Mouse (Mus musculus) CD4-positive helper T cell, adult 2 months (primary cell): Measurements from ENCODE around the gene Ugt2a3.
"Not testable (repeated sequence)": the region's sequence is repeated elsewhere in the genome, so short reads cannot be mapped to it uniquely, and the experiment has no call there.

Experiments used
- DNase-seq: peaks from one replicate; pipeline ENCODE4 v3.0.0-alpha.2; 2012; ENCODE audit warnings: low read depth, missing footprints, low spot score

Gene Ugt2a3

GRCm38 (mm10) chr5:87336961-87337697 lies at the start of gene Ugt2a3:
Gene Ugt2a3 (minus strand): TSS chr5:87337195.
- no peak for DNase-seq

DNA sequence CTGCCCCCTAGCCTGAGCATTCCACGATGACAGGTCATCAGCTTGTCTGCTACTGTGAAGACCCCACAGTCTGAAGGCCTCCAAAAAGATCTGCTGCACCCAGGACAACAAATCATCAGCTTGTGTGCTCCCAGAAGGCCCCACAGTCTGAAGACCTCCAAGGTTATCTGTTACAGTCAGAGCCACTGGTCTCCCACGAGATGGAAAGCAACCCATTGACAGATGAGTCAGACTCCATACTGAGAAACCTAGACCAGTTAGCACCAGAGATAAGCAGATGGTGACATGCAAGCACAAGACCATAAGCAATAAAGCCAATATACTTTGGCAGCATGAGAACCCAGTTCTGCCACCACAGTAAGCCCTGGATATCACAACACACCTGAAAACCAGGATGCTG lies 43.2 kb upstream of the Ugt2a3 start:
- DNase-seq: no peak

DNA sequence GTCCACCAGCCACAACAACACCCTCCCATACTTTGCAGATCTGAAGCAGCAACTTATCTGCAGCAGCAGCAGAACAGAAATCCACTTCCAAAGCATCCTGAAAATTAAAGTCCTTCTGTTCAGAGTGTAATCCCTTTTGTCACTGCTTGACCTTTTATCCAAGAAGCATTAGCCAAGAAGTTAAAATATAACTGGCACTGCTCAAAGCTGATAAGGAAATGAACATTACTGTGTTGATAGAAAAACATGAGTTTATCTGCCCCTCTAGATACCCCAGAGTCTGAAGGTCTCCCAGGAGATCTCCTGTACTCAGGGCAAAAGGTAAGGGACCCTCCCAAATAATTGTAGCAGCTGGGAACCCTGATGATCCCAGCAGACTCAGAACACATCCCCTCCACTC lies 42.8 kb upstream of the Ugt2a3 start:
- no peak for DNase-seq

DNA sequence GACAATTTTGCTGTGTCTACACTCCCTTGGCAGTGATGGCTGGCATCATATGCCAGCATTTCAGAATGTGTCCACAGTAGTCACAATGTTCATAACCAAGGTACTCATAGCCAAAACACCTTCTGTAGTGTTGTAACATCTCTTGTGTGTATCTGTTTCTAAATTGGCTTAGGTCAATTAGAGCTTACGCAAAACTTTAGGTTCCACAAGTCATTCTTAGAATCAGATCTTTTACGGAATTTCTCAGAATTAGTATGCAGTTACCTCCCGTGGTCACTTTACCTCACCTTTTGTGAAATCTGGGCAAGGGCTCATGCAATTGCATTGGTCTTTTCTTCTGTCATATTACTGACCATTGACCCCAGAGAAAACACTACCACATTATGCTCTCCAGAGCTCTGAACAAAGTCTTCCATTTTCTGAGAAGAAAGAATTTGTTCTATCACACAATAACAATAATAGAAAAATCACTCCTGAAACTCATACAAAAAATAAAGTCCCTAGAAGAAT lies 38.9 kb upstream of the Ugt2a3 start:
- no peak for DNase-seq

GRCm38 (mm10) chr5:87373502-87373863 lies 36.5 kb upstream of the Ugt2a3 start:
- no peak for DNase-seq

- DNase-seq: not testable (repeated sequence)
These were observed 36.0 kb upstream of the Ugt2a3 start for GRCm38 (mm10) chr5:87372788-87373501.

GRCm38 (mm10) chr5:87350350-87350749 lies 13.4 kb upstream of the Ugt2a3 start:
- DNase-seq: no peak

- not testable (repeated sequence) for DNase-seq
These were observed 12.2 kb upstream of the Ugt2a3 start for GRCm38 (mm10) chr5:87349150-87349549.

GRCm38 (mm10) chr5:87347479-87348078 lies 10.6 kb upstream of the Ugt2a3 start:
- not testable (repeated sequence) for DNase-seq

DNA sequence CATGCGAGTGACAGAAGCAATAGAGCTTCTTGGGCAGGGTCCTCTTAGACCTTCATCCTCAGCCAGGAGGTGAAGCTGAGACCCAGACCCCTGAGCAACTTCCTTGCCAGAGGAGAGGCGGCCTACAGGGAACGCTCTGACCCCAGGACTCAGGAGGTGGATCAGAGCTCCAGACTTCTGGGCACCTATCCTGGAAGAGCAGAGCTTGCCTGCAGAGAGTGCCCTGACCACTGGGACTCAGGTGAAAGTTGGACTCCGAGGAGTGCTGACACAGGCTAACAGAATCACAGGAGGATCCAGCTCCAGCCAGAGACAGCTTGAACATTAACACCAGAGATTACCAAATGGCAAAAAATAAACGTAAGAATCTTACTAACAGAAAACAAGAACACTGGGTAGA lies 3.5 kb upstream of the Ugt2a3 start:
- DNase-seq: no peak

DNA sequence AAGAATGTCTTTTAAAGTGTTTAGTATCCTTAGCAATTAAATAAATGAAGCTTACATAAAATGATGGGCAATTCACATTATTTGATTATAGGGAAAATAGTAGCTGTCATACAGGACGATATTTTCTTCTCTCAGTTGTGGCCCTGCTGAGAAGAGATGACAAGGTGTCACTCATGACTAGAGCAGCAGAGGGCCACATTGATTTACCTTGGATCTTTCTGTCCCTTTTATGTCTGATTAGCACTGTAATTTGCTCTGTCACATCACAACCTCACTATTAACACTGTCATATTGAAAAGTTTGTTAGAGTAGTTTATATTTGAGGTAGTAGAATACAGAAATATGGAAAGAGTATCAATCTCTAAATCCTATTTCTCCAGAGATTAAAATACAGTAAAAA lies 1.8 kb downstream of the Ugt2a3 start:
- no peak for DNase-seq

GRCm38 (mm10) chr5:87333584-87333983 lies 3.4 kb downstream of the Ugt2a3 start:
- DNase-seq: no peak

- no peak for DNase-seq
These were observed 25.6 kb downstream of the Ugt2a3 start for GRCm38 (mm10) chr5:87311392-87311791.

DNA sequence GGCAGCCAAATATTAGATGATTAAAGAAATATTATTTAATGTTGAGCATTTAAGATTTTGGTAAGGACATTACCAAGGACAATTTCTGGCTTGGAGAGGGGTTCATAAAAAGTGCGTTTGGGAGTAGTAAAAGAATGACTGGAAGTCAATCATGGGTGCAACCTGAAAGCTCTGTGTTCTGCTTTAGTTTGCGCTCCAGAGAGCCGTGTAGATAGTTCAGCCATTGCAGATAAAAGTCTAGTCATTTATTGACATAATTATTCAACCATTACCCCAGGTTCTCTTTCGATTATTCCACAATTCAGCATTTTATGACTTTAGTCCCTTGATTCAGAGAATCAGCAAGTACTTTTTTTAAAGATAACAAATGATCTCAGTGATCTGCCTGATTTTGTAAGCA lies 50.8 kb downstream of the Ugt2a3 start:
- DNase-seq: not testable (repeated sequence)

GRCm38 (mm10) chr5:87275986-87276385 lies 61.0 kb downstream of the Ugt2a3 start:
- not testable (repeated sequence) for DNase-seq

DNA sequence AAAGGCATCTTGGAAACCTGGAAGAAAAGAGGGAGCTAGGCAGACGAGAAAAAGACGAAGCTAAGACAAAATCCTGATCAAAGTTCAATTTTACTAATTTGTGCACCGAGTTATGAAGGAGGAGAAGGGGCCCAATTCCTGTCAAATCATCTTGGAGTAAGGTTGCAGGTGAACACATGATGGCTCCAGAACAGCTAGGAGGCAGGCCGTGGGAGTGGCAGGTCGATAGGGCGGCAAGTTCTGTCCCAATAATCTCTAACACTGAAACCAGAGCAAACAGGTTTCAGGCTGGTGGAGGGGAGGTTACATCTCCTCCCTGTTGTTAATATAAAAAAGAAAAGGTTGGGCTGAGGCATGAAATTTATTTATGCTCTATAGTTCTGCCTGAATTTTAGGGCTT lies 61.4 kb downstream of the Ugt2a3 start:
- DNase-seq: no peak
